Mouse (Mus musculus): ENCODE results near the gene Kif1bp. TPM values are rescaled to one million over a fixed set of nuclear protein-coding genes. Genes with fewer than 3 reads are reported as not detected.

Kif1bp gene
- polyA plus RNA-seq, 1 experiment from 2014 or later = 20.0 TPM

Other genes with a start within 250 kb of the Kif1bp start
- 130 and 131 TPM in 2 replicates for gene Hk1, start 198.5 kb downstream of the Kif1bp start, polyA plus RNA-seq (2016; fragmentation: Nextera tagmentation; extraction: Ambion mirVana)
- gene Hkdc1, start 156.0 kb downstream of the Kif1bp start, polyA plus RNA-seq (2016; fragmentation: Nextera tagmentation; extraction: Ambion mirVana) = 6.9 and 7.8 TPM in 2 replicates
- 0.14 and 0.51 TPM in 2 replicates for gene 4930507D05Rik, start 129.0 kb downstream of the Kif1bp start, polyA plus RNA-seq (2016; fragmentation: Nextera tagmentation; extraction: Ambion mirVana)
- 25.4 and 30.7 TPM in 2 replicates for gene Supv3l1, start 128.7 kb downstream of the Kif1bp start, polyA plus RNA-seq (2016; fragmentation: Nextera tagmentation; extraction: Ambion mirVana)
- gene Vps26a, start 91.7 kb downstream of the Kif1bp start, polyA plus RNA-seq (2016; fragmentation: Nextera tagmentation; extraction: Ambion mirVana) = 59.8 and 59.9 TPM in 2 replicates
- gene Srgn, start 51.0 kb downstream of the Kif1bp start, polyA plus RNA-seq (2016; fragmentation: Nextera tagmentation; extraction: Ambion mirVana) = 54.4 and 57.7 TPM in 2 replicates
- gene Ddx21, start 23.8 kb upstream of the Kif1bp start, polyA plus RNA-seq (2016; fragmentation: Nextera tagmentation; extraction: Ambion mirVana) = 38.3 and 40.6 TPM in 2 replicates
- 59.0 and 59.4 TPM in 2 replicates for gene Ddx50, start 72.8 kb upstream of the Kif1bp start, polyA plus RNA-seq (2016; fragmentation: Nextera tagmentation; extraction: Ambion mirVana)
- 0.30 and 0.57 TPM in 2 replicates for gene Stox1, start 147.7 kb upstream of the Kif1bp start, polyA plus RNA-seq (2016; fragmentation: Nextera tagmentation; extraction: Ambion mirVana)
- gene Ccar1, start 213.8 kb upstream of the Kif1bp start, polyA plus RNA-seq (2016; fragmentation: Nextera tagmentation; extraction: Ambion mirVana) = 76.2 and 78.7 TPM in 2 replicates

Data from liver, embryonic 12.5 days (tissue).